Mouse (Mus musculus) limb, embryonic 11.5 days (tissue): ENCODE measurements around the gene Klhdc7a. TPM values are rescaled to one million over a fixed set of nuclear protein-coding genes. Genes with fewer than 3 reads are reported as not detected.

Experiments
- ATAC-seq: fragments of 200-750 bp; cut with Nextera tagmentation; 2 replicates; pipeline ENCODE4 v1.8.0; 2017; ENCODE audit warnings: low read depth; ENCODE audit not compliant: insufficient number of reproducible peaks, low FRiP score, low TSS enrichment
- DNase-seq: peaks from one replicate; pipeline ENCODE4 v3.0.0-alpha.2; 2015; ENCODE audit warnings: low spot score
- H3K27ac ChIP-seq: fragments of 300-500 bp; sonication (generic); replicated peaks from 2 replicates; pipeline ENCODE4 v1.5.1; 2014; ENCODE audit warnings: low read depth, mild to moderate bottlenecking, low read length
- H3K27me3 ChIP-seq: fragments of 300-500 bp; sonication (generic); 2 replicates; pipeline ENCODE4 v1.6.1; 2014; ENCODE audit warnings: mild to moderate bottlenecking, low read length, mixed read lengths; ENCODE audit not compliant: control insufficient read depth, insufficient read depth
- H3K36me3 ChIP-seq: fragments of 300-500 bp; sonication (generic); 2 replicates; pipeline ENCODE4 v1.6.1; 2014; ENCODE audit warnings: mild to moderate bottlenecking, low read length, moderate library complexity, mixed read lengths; ENCODE audit not compliant: control insufficient read depth, insufficient read depth
- H3K4me1 ChIP-seq: fragments of 300-500 bp; sonication (generic); 2 replicates; pipeline ENCODE4 v1.6.1; 2014; ENCODE audit warnings: low read length, mixed read lengths; ENCODE audit not compliant: control insufficient read depth, insufficient read depth
- H3K4me2 ChIP-seq: fragments of 300-500 bp; sonication (generic); 2 replicates; pipeline ENCODE4 v1.6.1; 2014; ENCODE audit warnings: low read depth, mild to moderate bottlenecking, moderate library complexity; ENCODE audit not compliant: severe bottlenecking
- H3K4me3 ChIP-seq: fragments of 300-500 bp; sonication (generic); 2 replicates; pipeline ENCODE4 v1.5.1; 2014; ENCODE audit warnings: low read depth, low read length
- H3K9ac ChIP-seq: fragments of 300-500 bp; sonication (generic); 2 replicates; pipeline ENCODE4 v1.6.1; 2014; ENCODE audit warnings: mild to moderate bottlenecking, low read length
- H3K9me3 ChIP-seq: fragments of 300-500 bp; sonication (generic); 2 replicates; pipeline ENCODE4 v1.6.1; 2016; ENCODE audit warnings: low read length; ENCODE audit not compliant: control insufficient read depth
- WGBS: fragments of 180-500 bp; shearing (Covaris S2); extraction: QIAGEN DNeasy Blood & Tissue Kit; methylation state at CpG from one replicate; pipeline ENCODE4 v1.1.7; 2014; 5-methylcytosine and 5-hydroxymethylcytosine counted together
- polyA plus RNA-seq: library from polyadenylated mRNA; unstranded; fragments of >200 nt; fragmentation: Nextera tagmentation; extraction: Ambion mirVana; gene quantifications from 2 replicates; pipeline ENCODE4 v1.2.1, GENCODE M21; 2014

Gene Klhdc7a
- 0.04 TPM in 1 of 2 replicates, not detected in the other for polyA plus RNA-seq

DNA sequence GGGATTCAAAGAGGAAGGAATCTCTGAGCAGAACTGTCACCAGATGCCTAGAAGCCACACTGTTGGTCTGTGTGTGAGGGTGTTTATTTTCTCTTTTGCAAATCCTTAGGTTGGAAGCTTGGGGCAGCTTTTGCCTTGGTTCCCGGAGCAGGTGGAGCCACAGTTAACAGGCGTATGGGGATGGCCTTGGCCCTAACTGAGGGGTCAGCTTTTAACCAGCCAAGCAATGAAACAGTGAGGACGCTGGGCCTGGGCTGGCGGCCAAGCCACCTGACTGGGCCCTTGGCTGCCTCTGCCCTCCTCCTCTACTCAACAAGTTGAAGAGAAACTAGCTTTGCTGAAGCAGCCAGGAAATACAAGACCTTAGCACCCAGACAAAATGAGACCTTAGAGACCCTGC lies at the start of gene Klhdc7a:
TSS of gene Klhdc7a (minus strand) at position 105 of the 400 bp plus-strand sequence.
- peaks cover 6% of the 10 kb centered on the region for H3K4me1 ChIP-seq
- H3K4me2 ChIP-seq = no peak within 1 kb of the TSS
- WGBS = 55% methylated on average over 4 of the region's 4 CpGs
- H3K27ac ChIP-seq = no peak within 1 kb of the TSS
- no peak within 1 kb of the TSS; the same call in 1 of the 2 replicates for H3K9ac ChIP-seq
- ATAC-seq (no peak), DNase-seq (no peak)
- no peaks in the 10 kb centered on the region for H3K27me3 ChIP-seq
- H3K9me3 ChIP-seq = no peaks in the 10 kb centered on the region
- no peaks in the 10 kb centered on the region for H3K36me3 ChIP-seq
- H3K4me3 ChIP-seq = no peak within 1 kb of the TSS

DNA sequence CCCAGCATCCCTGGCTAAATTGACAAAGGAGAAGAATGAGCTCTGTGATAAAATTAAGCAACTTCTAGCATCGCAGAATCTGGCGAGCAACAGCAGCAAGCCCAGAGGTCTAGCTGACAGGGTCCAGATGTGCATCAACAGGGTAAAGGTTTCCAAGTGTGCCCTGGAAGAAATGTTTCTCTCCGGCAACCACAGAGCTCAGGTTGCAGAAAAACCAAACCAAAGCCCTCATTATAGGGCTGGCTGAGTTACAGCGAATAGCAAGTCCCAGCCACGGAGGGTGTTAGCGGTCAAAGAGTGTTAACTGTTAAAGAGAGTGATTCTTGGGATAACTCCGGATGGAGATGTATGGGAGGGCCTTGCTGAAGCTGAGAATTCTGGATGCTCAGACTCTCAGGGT lies 48.1 kb upstream of the Klhdc7a start:
- Histone ChIP-seq H3K27me3 (no peaks in the 10 kb centered on the region), H3K36me3 (no peaks in the 10 kb centered on the region), H3K4me3 (no peak overlapping the region), H3K27ac (no peak overlapping the region), H3K4me1 (no peaks in the 10 kb centered on the region), H3K4me2 (no peak overlapping the region), H3K9ac (no peak overlapping the region), H3K9me3 (no peaks in the 10 kb centered on the region)
- ATAC-seq (no peak), DNase-seq (no peak)
- 33% methylated on average over 7 of the region's 7 CpGs for WGBS

- H3K9me3 ChIP-seq = no peaks in the 10 kb centered on the region
- 78% methylated on average over 11 of the region's 11 CpGs for WGBS
- no peak for ATAC-seq
Measured at GRCm38 (mm10) chr4:140010728-140011470, 43.1 kb upstream of the Klhdc7a start.

GRCm38 (mm10) chr4:140004932-140005331 lies 37.1 kb upstream of the Klhdc7a start:
- Histone ChIP-seq H3K36me3 (no peaks in the 10 kb centered on the region), H3K27ac (no peak overlapping the region), H3K4me1 (0 out of 2 replicates have a peak, but pooled peaks cover 3% of the 10 kb centered on the region), H3K9me3 (no peaks in the 10 kb centered on the region), H3K27me3 (peaks cover 24% of the 10 kb centered on the region), H3K4me3 (no peak overlapping the region), H3K9ac (no peak overlapping the region), H3K4me2 (no peak overlapping the region)
- ATAC-seq = no peak
- no peak for DNase-seq
- 13% methylated on average over 5 of the region's 5 CpGs for WGBS

More at GRCm38 (mm10) chr4:140010728-140011470, 43.1 kb upstream of the Klhdc7a start:
- Histone ChIP-seq H3K4me3 (no peak overlapping the region), H3K4me2 (no peak overlapping the region), H3K4me1 (no peaks in the 10 kb centered on the region), H3K36me3 (no peaks in the 10 kb centered on the region), H3K27me3 (peaks cover 3% of the 10 kb centered on the region; the same call in 1 of the 2 replicates), H3K27ac (no peak overlapping the region), H3K9ac (no peak overlapping the region)
- DNase-seq = no peak

DNA sequence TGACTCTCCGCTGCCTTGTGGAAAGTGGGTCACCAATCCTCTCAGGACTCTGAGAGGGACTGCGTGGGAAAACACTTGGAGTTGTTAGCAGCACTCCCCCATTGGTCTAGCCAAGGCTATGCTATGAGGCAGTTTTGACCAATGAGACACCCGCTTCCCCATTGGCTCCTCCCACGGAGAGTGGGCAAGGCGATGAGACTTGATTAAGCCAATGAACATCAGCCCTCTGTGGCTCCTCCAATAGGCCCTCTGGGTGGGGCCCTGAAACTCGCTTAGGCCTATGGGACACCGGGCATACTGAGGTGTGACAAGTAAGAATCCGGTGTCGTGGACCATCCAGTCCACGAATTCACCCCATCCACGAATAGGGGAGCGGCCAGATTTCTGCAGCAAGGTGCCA lies 36.3 kb upstream of the Klhdc7a start:
- Histone ChIP-seq H3K9ac (no peak overlapping the region), H3K4me3 (peak overlapping the region; percentile 15; the same call in 1 of the 2 replicates), H3K27ac (no peak overlapping the region), H3K27me3 (peaks cover 24% of the 10 kb centered on the region), H3K4me1 (0 out of 2 replicates have a peak, but pooled peaks cover 3% of the 10 kb centered on the region), H3K9me3 (no peaks in the 10 kb centered on the region), H3K4me2 (peak overlapping the region; percentile 37), H3K36me3 (no peaks in the 10 kb centered on the region)
- WGBS = 10% methylated on average over 12 of the region's 12 CpGs
- no peak for ATAC-seq
- DNase-seq = peak; percentile 51

GRCm38 (mm10) chr4:140002069-140002468 lies 34.2 kb upstream of the Klhdc7a start:
- no peaks in the 10 kb centered on the region for H3K9me3 ChIP-seq
- WGBS = 7% methylated on average over 12 of the region's 12 CpGs
- no peak overlapping the region for H3K27ac ChIP-seq
- H3K4me1 ChIP-seq = 0 out of 2 replicates have a peak, but pooled peaks cover 3% of the 10 kb centered on the region
- no peak overlapping the region for H3K4me3 ChIP-seq
- H3K27me3 ChIP-seq = peaks cover 24% of the 10 kb centered on the region
- H3K36me3 ChIP-seq = no peaks in the 10 kb centered on the region
- DNase-seq (no peak), ATAC-seq (no peak)
- no peak overlapping the region for H3K4me2 ChIP-seq
- H3K9ac ChIP-seq = no peak overlapping the region

GRCm38 (mm10) chr4:140000911-140001310 lies 33.1 kb upstream of the Klhdc7a start:
- 0 out of 2 replicates have a peak, but pooled peaks cover 3% of the 10 kb centered on the region for H3K4me1 ChIP-seq
- WGBS = 58% methylated on average over 5 of the region's 5 CpGs
- DNase-seq = no peak
- no peak overlapping the region for H3K9ac ChIP-seq
- no peak overlapping the region for H3K4me2 ChIP-seq
- no peak overlapping the region for H3K4me3 ChIP-seq
- H3K9me3 ChIP-seq = no peaks in the 10 kb centered on the region
- no peak for ATAC-seq
- H3K27me3 ChIP-seq = peaks cover 21% of the 10 kb centered on the region
- H3K27ac ChIP-seq = no peak overlapping the region
- H3K36me3 ChIP-seq = no peaks in the 10 kb centered on the region

DNA sequence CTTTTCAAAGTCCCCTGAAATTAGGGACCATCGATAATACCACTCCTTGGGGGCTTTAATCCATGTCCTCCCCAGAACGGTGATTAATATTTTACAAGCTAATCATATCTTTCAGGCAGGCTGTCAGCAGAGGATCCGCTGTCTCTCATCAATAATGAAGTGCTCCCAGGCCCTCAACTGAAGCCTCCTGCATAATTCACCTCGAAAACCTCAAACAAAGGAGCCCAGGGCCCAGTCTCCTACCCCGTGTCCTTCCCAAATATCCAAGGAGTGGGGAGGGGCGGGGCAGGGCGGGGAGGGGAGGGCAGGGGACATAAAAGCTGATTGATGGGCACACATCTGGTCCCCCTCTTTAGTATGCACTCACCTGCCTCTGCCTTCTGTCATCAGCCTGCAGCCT lies 31.2 kb upstream of the Klhdc7a start:
- H3K4me1 ChIP-seq = no peaks in the 10 kb centered on the region
- no peaks in the 10 kb centered on the region for H3K9me3 ChIP-seq
- H3K36me3 ChIP-seq = no peaks in the 10 kb centered on the region
- DNase-seq (no peak), ATAC-seq (no peak)
- no peak overlapping the region for H3K4me2 ChIP-seq
- H3K9ac ChIP-seq = no peak overlapping the region
- 67% methylated on average over 7 of the region's 7 CpGs for WGBS
- H3K27me3 ChIP-seq = peaks cover 10% of the 10 kb centered on the region
- H3K27ac ChIP-seq = no peak overlapping the region
- no peak overlapping the region for H3K4me3 ChIP-seq
